Mouse (Mus musculus): ENCODE data around the gene Lmbr1l.

DNA sequence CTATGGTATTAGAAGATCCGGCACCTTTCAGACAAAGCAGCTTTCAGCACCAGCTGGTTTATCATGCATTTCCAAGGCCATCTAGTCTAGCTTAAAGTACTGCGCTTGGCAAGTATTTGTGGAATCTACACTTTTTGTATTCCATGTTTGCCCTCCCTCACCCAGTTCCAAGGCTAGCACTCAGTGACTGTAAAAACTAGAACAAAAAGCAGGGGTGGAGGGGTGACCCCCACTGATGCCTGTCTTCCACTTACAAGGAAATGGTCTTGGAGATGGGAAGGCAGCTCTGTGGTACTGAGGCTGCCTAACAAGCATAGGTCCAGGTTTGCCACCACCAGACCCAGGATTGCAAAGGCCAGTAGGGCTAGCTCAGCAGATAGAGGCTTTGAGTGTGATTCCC is 15.4 kb downstream of the Lmbr1l start:
- TF ChIP-seq EP300 (IDR thresholded peaks at IDR 0.05; ENCODE audit: low read depth): no peak
- no peak for TF ChIP-seq CTCF (IDR thresholded peaks at IDR 0.05; ENCODE audit: low read depth)
